Mouse (Mus musculus) heart, embryonic 13.5 days (tissue): ENCODE results near the gene Inka1. TPM values are rescaled to one million over a fixed set of nuclear protein-coding genes. Genes with fewer than 3 reads are reported as not detected.
A peak's percentile ranks its signal among the peaks of the same experiment; 100 is the strongest.

Source experiments
- ATAC-seq: fragments of 200-750 bp; cut with Nextera tagmentation; 2 replicates; pipeline ENCODE4 v1.8.0; 2017; ENCODE audit warnings: moderate TSS enrichment; ENCODE audit not compliant: insufficient number of reproducible peaks, low FRiP score, low TSS enrichment; ENCODE audit errors: extremely low read depth
- H3K27ac ChIP-seq: fragments of 300-500 bp; sonication (generic); replicated peaks from 2 replicates; pipeline ENCODE4 v1.5.1; 2015; ENCODE audit warnings: moderate library complexity, mild to moderate bottlenecking, inconsistent platforms
- H3K27me3 ChIP-seq: fragments of 300-500 bp; sonication (generic); replicated peaks from 2 replicates; pipeline ENCODE4 v1.6.1; 2015; ENCODE audit warnings: mild to moderate bottlenecking, inconsistent platforms
- H3K36me3 ChIP-seq: fragments of 300-500 bp; sonication (generic); 2 replicates; pipeline ENCODE4 v1.6.1; 2015; ENCODE audit warnings: mild to moderate bottlenecking, inconsistent platforms
- H3K4me1 ChIP-seq: fragments of 300-500 bp; sonication (generic); 2 replicates; pipeline ENCODE4 v1.6.1; 2015; ENCODE audit warnings: inconsistent platforms
- H3K4me2 ChIP-seq: fragments of 300-500 bp; sonication (generic); 2 replicates; pipeline ENCODE4 v1.6.1; 2015; ENCODE audit warnings: inconsistent platforms, mild to moderate bottlenecking, moderate library complexity
- H3K4me3 ChIP-seq: fragments of 300-500 bp; sonication (generic); 2 replicates; pipeline ENCODE4 v1.5.1; 2015; ENCODE audit warnings: moderate library complexity, mild to moderate bottlenecking, inconsistent platforms
- H3K9ac ChIP-seq: fragments of 300-500 bp; sonication (generic); 2 replicates; pipeline ENCODE4 v1.6.1; 2015; ENCODE audit warnings: inconsistent platforms, mild to moderate bottlenecking, moderate library complexity
- H3K9me3 ChIP-seq: fragments of 300-500 bp; sonication (generic); 2 replicates; pipeline ENCODE4 v1.6.1; 2016; ENCODE audit warnings: inconsistent platforms
- WGBS: fragments of 180-500 bp; shearing (Covaris S2); methylation state at CpG from one replicate; pipeline ENCODE4 v1.1.7; 2015; ENCODE audit warnings: mixed read lengths; 5-methylcytosine and 5-hydroxymethylcytosine counted together
- polyA plus RNA-seq: library from polyadenylated mRNA; unstranded; fragments of >200 nt; fragmentation: Nextera tagmentation; extraction: Ambion mirVana; gene quantifications from 2 replicates; pipeline ENCODE4 v1.2.1, GENCODE M21; 2015

The Inka1 gene
- polyA plus RNA-seq, 1 experiment from 2014 or later: 50.6 TPM

DNA sequence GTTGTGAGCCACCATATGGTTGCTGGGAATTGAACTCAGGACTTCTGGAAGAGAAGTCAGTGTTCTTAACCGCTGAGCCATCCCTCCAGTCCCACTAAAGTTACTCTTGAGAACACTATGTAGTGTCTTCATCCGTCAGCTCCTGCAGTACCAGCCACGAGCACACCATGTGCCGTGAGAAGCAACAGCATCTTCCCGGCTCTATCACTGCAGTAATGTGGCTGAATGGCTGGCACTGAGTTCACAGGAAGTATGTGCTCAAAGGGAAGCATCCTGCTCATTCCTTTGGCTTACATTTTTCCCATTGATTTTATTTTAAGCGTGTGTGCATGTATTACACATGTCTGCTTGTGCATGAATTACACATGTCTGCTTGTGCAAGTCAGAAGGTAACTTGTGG is 18.2 kb downstream of the Inka1 start:
- no peak for ATAC-seq
- Histone ChIP-seq H3K4me1 (peaks cover 38% of the 10 kb centered on the region), H3K27me3 (no peaks in the 10 kb centered on the region), H3K27ac (no peak overlapping the region), H3K9ac (no peak overlapping the region), H3K4me2 (no peak overlapping the region), H3K36me3 (peaks cover 39% of the 10 kb centered on the region), H3K4me3 (no peak overlapping the region), H3K9me3 (no peaks in the 10 kb centered on the region)
- WGBS: 79% methylated on average over 6 of the region's 6 CpGs

DNA sequence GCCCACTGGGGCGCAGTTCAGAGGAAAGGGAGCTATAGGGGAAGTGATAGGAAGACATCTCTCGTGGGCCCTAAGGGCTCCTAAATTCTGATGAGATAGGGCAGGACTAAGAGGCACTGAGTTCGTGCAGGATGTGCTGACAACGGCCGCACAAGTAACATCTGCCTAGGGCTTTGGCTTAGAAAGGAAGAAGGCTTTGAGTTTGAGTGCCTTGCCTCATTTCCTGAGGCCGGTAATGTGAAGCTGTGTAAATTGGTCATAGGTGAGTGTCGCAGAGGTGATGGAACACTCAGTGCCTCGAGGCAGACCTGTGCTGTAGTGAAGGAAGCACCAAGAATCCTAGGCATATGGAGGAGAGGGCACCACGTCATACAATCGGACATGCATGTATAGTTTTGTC is 19.0 kb downstream of the Inka1 start:
- no peak for ATAC-seq
- no peak overlapping the region for H3K4me3 ChIP-seq
- WGBS: 82% methylated on average over 10 of the region's 10 CpGs
- no peak overlapping the region for H3K4me2 ChIP-seq
- no peaks in the 10 kb centered on the region for H3K27me3 ChIP-seq
- no peak overlapping the region for H3K9ac ChIP-seq
- H3K4me1 ChIP-seq: peaks cover 35% of the 10 kb centered on the region
- H3K9me3 ChIP-seq: no peaks in the 10 kb centered on the region
- H3K36me3 ChIP-seq: peaks cover 46% of the 10 kb centered on the region
- no peak overlapping the region for H3K27ac ChIP-seq

DNA sequence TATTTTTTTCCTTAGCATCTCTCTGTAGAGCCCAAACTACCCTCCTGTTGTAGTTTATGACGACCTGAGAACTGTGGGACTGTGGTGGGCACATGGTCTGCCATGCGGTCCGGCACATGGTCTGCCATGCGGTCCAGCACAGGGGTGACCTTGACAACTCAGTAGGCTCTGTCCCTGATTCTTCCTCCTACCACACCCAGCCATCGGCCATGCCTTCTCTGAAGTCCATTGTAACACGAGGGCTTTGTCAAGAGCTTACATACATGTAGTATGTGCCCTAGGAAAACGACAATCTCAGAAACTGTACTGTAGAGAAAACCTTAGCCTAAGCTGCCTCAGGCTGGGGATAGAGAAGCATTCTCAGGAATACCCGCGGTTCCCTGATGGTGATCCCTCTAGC is 21.0 kb downstream of the Inka1 start:
- WGBS: 84% methylated on average over 9 of the region's 9 CpGs
- no peaks in the 10 kb centered on the region for H3K9me3 ChIP-seq
- no peak overlapping the region for H3K4me3 ChIP-seq
- peaks cover 53% of the 10 kb centered on the region for H3K36me3 ChIP-seq
- H3K4me2 ChIP-seq: no peak overlapping the region
- no peak overlapping the region for H3K9ac ChIP-seq
- peak overlapping the region; percentile 53 for H3K27ac ChIP-seq
- peaks cover 22% of the 10 kb centered on the region for H3K4me1 ChIP-seq
- no peaks in the 10 kb centered on the region for H3K27me3 ChIP-seq
- ATAC-seq: no peak

DNA sequence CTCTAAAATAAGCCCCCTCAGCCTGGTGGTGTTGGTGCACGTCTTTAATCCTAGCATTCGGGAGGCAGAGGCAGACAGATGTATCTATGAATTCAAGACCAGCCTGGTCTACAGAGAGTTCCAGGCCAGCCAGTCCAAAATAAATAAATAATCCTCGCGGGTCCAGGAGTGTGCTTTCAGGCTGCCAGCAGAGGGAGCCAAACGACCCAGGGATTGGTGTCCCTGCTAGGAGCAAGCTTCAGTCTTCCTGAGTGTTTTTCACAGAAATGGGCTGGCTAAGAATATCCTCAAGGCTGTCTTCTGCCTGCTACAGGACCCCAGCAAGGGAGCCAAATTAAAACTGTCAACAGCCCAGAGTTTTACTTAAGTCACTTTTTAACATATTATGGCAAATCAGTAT is 22.0 kb downstream of the Inka1 start:
- H3K4me2 ChIP-seq: no peak overlapping the region
- no peak overlapping the region for H3K4me3 ChIP-seq
- H3K4me1 ChIP-seq: peaks cover 22% of the 10 kb centered on the region
- peak; percentile 44; the same call in 1 of the 2 replicates for ATAC-seq
- peak overlapping the region; percentile 53 for H3K27ac ChIP-seq
- H3K36me3 ChIP-seq: peaks cover 53% of the 10 kb centered on the region
- H3K9me3 ChIP-seq: no peaks in the 10 kb centered on the region
- no peaks in the 10 kb centered on the region for H3K27me3 ChIP-seq
- peak overlapping the region; percentile 2; the same call in 1 of the 2 replicates for H3K9ac ChIP-seq
- 12% methylated on average over 5 of the region's 5 CpGs for WGBS

DNA sequence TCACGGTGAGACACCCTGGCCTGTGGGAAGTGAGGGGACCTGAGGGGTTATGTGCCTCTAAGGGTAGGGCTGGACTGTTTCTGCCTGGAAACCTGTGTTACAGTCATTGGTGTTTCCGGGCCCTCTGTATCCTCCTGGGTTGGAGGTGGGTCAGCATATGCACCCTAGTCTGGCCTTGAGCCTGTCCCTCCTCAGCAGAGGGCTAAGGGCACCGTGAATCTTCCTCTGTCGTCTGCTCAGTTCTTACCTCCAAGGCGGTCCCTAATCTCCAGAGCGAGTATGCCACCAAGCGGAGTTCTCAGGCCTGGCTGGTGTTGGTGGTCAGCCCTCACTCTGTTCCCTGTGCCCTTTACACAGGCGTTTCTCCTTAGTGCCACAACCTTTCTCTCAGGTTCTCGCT is 22.8 kb downstream of the Inka1 start:
- no peak overlapping the region for H3K4me2 ChIP-seq
- H3K27me3 ChIP-seq: no peaks in the 10 kb centered on the region
- no peak overlapping the region for H3K9ac ChIP-seq
- H3K4me1 ChIP-seq: peaks cover 22% of the 10 kb centered on the region
- WGBS: 85% methylated on average over 9 of the region's 9 CpGs
- no peak for ATAC-seq
- H3K36me3 ChIP-seq: peaks cover 55% of the 10 kb centered on the region
- no peak overlapping the region for H3K4me3 ChIP-seq
- H3K27ac ChIP-seq: no peak overlapping the region
- H3K9me3 ChIP-seq: no peaks in the 10 kb centered on the region

DNA sequence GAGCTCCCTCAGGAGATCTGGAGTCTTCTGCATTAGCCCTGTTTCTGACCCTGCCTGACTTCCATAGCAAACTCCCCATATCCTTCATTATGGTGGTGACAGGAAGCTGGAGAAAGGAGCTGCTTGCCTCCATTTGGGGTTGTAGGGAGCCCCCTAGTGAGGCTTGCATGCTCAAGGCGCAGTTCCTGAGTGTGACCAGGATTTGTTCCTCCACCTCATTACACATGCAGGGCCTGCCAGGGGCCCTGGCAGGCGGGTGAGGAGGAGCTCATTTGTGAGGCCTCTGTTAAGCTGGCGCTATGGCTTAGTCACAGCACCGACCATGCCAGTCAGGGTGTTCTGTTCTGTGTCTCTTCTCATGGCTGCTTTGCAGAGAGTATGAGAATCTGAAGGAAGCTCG is 23.8 kb downstream of the Inka1 start:
- ATAC-seq: no peak
- WGBS: 47% methylated on average over 5 of the region's 5 CpGs
- peaks cover 64% of the 10 kb centered on the region for H3K36me3 ChIP-seq

DNA sequence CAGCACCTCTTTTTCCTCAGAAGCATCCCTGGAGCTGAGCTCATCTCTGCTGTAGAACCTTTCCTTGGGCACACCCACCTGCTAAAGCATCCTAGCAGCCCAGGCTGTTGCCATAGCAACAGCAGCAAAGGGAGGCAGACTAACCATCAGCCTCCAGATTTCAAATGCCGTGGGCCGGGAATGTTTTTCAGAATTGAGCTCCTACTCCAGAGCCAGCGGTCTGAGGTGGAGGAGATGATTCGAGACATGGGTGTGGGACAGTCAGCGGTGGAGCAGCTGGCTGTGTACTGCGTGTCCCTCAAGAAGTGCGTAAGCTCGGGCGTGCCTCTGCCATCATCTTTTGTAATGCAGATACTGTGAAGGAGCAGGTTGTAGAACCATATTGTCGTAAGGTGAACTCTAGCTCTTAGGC is 24.3 kb downstream of the Inka1 start:
- H3K27me3 ChIP-seq: no peaks in the 10 kb centered on the region
- no peak overlapping the region for H3K4me2 ChIP-seq
- no peak for ATAC-seq
- no peaks in the 10 kb centered on the region for H3K9me3 ChIP-seq
- no peak overlapping the region for H3K9ac ChIP-seq
- H3K36me3 ChIP-seq: peaks cover 69% of the 10 kb centered on the region
- no peak overlapping the region for H3K4me3 ChIP-seq
- no peak overlapping the region for H3K27ac ChIP-seq
- WGBS: 85% methylated on average over 10 of the region's 10 CpGs
- H3K4me1 ChIP-seq: peaks cover 19% of the 10 kb centered on the region

More for the DNA sequence above, 23.8 kb downstream of the Inka1 start:
- no peaks in the 10 kb centered on the region for H3K27me3 ChIP-seq
- peaks cover 22% of the 10 kb centered on the region for H3K4me1 ChIP-seq
- H3K27ac ChIP-seq: no peak overlapping the region
- no peak overlapping the region for H3K4me3 ChIP-seq
- no peak overlapping the region for H3K4me2 ChIP-seq
- H3K9me3 ChIP-seq: no peaks in the 10 kb centered on the region
- no peak overlapping the region for H3K9ac ChIP-seq

DNA sequence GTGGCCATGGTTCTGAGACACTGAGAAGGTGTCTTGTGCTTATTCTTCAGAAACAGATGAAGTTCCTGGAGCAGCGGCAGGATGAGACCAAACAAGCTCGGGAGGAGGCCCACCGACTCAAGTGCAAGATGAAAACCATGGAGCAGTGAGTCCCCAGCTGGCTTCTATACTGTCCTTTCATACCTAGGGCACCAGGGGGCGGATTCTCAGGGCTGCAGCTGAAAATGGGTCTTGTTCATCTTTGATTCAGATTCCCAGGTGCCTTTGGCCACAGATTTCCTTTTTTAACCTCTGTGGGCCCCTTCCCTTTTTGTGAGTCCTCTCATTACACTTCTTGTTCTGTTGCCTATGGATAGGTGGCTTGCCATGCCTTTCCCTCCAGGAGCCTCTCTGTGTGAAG is 24.8 kb downstream of the Inka1 start:
- no peak overlapping the region for H3K4me3 ChIP-seq
- H3K9ac ChIP-seq: no peak overlapping the region
- H3K4me1 ChIP-seq: peaks cover 19% of the 10 kb centered on the region
- H3K9me3 ChIP-seq: no peaks in the 10 kb centered on the region
- no peaks in the 10 kb centered on the region for H3K27me3 ChIP-seq
- WGBS: 84% methylated on average over 4 of the region's 4 CpGs
- H3K27ac ChIP-seq: no peak overlapping the region
- no peak for ATAC-seq
- H3K36me3 ChIP-seq: peaks cover 69% of the 10 kb centered on the region
- no peak overlapping the region for H3K4me2 ChIP-seq

DNA sequence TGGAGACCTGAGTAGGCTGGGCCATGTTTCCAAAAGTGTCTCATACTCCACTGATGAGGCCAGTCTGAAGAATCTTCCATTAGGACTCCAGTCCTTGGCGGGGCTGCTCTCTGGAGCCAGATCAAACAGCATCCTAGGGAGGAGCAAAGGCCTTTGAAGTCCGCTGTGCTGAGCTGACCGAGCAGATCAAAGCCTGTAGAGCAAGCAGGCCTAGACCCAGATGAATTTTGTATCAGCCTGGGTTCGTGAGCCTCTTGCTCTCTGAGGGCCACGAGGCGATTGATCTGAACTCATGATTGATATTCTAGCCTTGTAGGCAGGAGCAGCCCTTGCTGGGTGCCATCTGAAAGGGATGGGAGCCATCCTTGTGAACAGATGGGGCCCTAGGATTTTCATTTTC is 25.8 kb downstream of the Inka1 start:
- H3K27me3 ChIP-seq: no peaks in the 10 kb centered on the region
- no peak overlapping the region for H3K9ac ChIP-seq
- H3K4me2 ChIP-seq: no peak overlapping the region
- peaks cover 26% of the 10 kb centered on the region for H3K4me1 ChIP-seq
- H3K4me3 ChIP-seq: no peak overlapping the region
- H3K27ac ChIP-seq: no peak overlapping the region
- no peaks in the 10 kb centered on the region for H3K9me3 ChIP-seq
- ATAC-seq: no peak
- peaks cover 68% of the 10 kb centered on the region for H3K36me3 ChIP-seq
- WGBS: 57% methylated on average over 6 of the region's 6 CpGs

DNA sequence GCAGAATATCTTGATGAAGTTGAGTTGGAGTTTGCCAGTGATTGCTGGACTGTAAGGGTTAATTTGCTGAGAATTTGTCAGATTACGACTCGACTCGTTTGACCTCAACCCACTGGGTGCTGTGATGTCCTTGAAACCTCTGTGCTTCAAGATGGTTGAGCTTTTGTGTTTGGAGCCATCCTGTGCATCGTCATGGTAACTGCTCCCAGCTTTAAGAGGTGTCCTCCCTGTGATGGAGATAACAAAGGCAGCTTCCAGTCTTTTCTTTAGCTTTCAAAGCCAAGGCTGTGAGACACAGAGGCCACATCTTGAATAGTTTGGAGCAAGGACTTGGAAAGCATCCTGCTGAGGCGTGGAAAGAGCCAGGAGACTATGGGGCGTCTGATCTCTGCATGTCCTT is 28.5 kb downstream of the Inka1 start:
- 63% methylated on average over 6 of the region's 6 CpGs for WGBS

DNA sequence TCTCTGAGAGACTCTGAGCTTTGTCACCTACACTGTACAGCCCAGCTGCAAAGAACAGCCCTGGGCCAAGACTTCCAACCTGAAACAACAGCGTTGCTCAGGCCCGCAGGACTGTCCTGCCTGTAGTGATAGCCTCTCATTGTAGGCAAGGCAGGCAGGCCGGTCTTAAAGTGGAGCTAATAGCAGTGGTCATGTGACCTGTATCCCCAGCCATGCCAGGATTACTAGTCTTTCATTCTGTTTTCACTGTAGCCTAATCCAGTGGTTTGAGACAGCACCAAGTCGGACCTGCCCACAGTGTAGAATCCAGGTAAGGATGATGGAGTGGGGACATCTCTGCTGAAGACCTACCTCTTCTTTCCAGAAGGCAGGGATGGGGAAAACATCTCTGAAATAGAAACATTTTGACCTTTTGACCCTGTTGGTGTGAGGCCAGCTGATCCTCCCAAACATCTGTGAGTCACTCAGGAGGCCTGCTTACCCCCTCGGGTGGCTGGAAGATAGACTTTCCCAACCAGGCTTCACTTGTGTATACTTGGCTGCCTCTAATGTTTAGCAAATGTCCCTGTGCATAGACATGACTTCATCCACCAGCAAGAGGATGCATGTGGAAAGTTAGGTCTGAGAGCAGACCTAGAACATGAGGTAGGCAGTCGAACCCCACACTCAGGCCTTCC is 29.9 kb downstream of the Inka1 start:
- Histone ChIP-seq H3K36me3 (peaks cover 43% of the 10 kb centered on the region), H3K4me2 (no peak overlapping the region), H3K9ac (no peak overlapping the region), H3K27me3 (no peaks in the 10 kb centered on the region), H3K27ac (no peak overlapping the region), H3K4me3 (no peak overlapping the region), H3K9me3 (no peaks in the 10 kb centered on the region), H3K4me1 (peaks cover 20% of the 10 kb centered on the region)
- 62% methylated on average over 6 of the region's 6 CpGs for WGBS
- no peak for ATAC-seq

More for the DNA sequence above, 28.5 kb downstream of the Inka1 start:
- H3K36me3 ChIP-seq: peaks cover 56% of the 10 kb centered on the region
- peaks cover 17% of the 10 kb centered on the region for H3K4me1 ChIP-seq
- H3K9ac ChIP-seq: no peak overlapping the region
- no peaks in the 10 kb centered on the region for H3K27me3 ChIP-seq
- no peak overlapping the region for H3K27ac ChIP-seq
- H3K4me3 ChIP-seq: no peak overlapping the region
- H3K4me2 ChIP-seq: no peak overlapping the region
- no peak for ATAC-seq
- no peaks in the 10 kb centered on the region for H3K9me3 ChIP-seq
